Mouse (Mus musculus) midbrain, embryonic 16.5 days (tissue): ENCODE data around the gene Rbm45. TPM values are rescaled to one million over a fixed set of nuclear protein-coding genes. Genes with fewer than 3 reads are reported as not detected.

Experiments
- ATAC-seq: fragments of 200-750 bp; cut with Nextera tagmentation; 2 replicates; pipeline ENCODE4 v1.8.0; 2017; ENCODE audit warnings: moderate TSS enrichment
- H3K27ac ChIP-seq: fragments of 300-500 bp; sonication (generic); 2 replicates; pipeline ENCODE4 v1.5.1; 2014; ENCODE audit warnings: mild to moderate bottlenecking, low read length, mixed read lengths
- H3K27me3 ChIP-seq: fragments of 300-500 bp; sonication (generic); 2 replicates; pipeline ENCODE4 v1.6.1; 2014; ENCODE audit warnings: low read depth, low read length, mixed read lengths; ENCODE audit not compliant: control insufficient read depth, insufficient read depth
- H3K36me3 ChIP-seq: fragments of 300-500 bp; sonication (generic); 2 replicates; pipeline ENCODE4 v1.6.1; 2014; ENCODE audit warnings: mild to moderate bottlenecking, low read length, moderate library complexity, mixed read lengths; ENCODE audit not compliant: control insufficient read depth, insufficient read depth
- H3K4me1 ChIP-seq: fragments of 300-500 bp; sonication (generic); 2 replicates; pipeline ENCODE4 v1.6.1; 2014; ENCODE audit warnings: mild to moderate bottlenecking, low read length, mixed read lengths; ENCODE audit not compliant: control insufficient read depth, insufficient read depth
- H3K4me2 ChIP-seq: fragments of 300-500 bp; sonication (generic); 2 replicates; pipeline ENCODE4 v1.6.1; 2014; ENCODE audit warnings: mild to moderate bottlenecking, low read length, mixed read lengths
- H3K4me3 ChIP-seq: fragments of 300-500 bp; sonication (generic); 2 replicates; pipeline ENCODE4 v1.5.1; 2014; ENCODE audit warnings: low read depth, mild to moderate bottlenecking, low read length, moderate library complexity, mixed read lengths
- H3K9ac ChIP-seq: fragments of 300-500 bp; sonication (generic); 2 replicates; pipeline ENCODE4 v1.6.1; 2014; ENCODE audit warnings: low read depth, low read length, mixed read lengths
- H3K9me3 ChIP-seq: fragments of 300-500 bp; sonication (generic); replicated peaks from 2 replicates; pipeline ENCODE4 v1.6.1; 2014; ENCODE audit warnings: mild to moderate bottlenecking, low read length, mixed read lengths; ENCODE audit not compliant: control insufficient read depth, poor library complexity, severe bottlenecking
- WGBS: fragments of 180-500 bp; shearing (Covaris S2); extraction: QIAGEN DNeasy Blood & Tissue Kit; methylation state at CpG from one replicate; pipeline ENCODE4 v1.1.7; 2014; 5-methylcytosine and 5-hydroxymethylcytosine counted together
- polyA plus RNA-seq: library from polyadenylated mRNA; unstranded; fragments of >200 nt; fragmentation: Nextera tagmentation; extraction: Ambion mirVana; gene quantifications from 2 replicates; pipeline ENCODE4 v1.2.1, GENCODE M21; 2015

Rbm45 gene
- polyA plus RNA-seq, 1 experiment from 2014 or later: 17.4 TPM

GRCm38 (mm10) chr2:76409526-76409925, 39.7 kb downstream of the Rbm45 start:
- H3K27me3 ChIP-seq: no peaks in the 10 kb centered on the region
- peaks cover 10% of the 10 kb centered on the region for H3K4me1 ChIP-seq
- ATAC-seq: no peak
- H3K27ac ChIP-seq: no peak overlapping the region
- H3K4me3 ChIP-seq: no peak overlapping the region
- H3K4me2 ChIP-seq: no peak overlapping the region
- H3K9me3 ChIP-seq: no peaks in the 10 kb centered on the region
- H3K9ac ChIP-seq: no peak overlapping the region
- H3K36me3 ChIP-seq: no peaks in the 10 kb centered on the region
- 84% methylated on average over 1 of the region's 1 CpGs for whole genome bisulfite sequencing

GRCm38 (mm10) chr2:76409986-76410385, 40.2 kb downstream of the Rbm45 start:
- no peak for ATAC-seq
- Histone ChIP-seq H3K27ac (no peak overlapping the region), H3K9me3 (no peaks in the 10 kb centered on the region), H3K4me2 (no peak overlapping the region), H3K27me3 (no peaks in the 10 kb centered on the region), H3K4me3 (no peak overlapping the region), H3K9ac (no peak overlapping the region), H3K4me1 (peaks cover 10% of the 10 kb centered on the region), H3K36me3 (no peaks in the 10 kb centered on the region)
- WGBS: 90% methylated on average over 2 of the region's 2 CpGs

GRCm38 (mm10) chr2:76412924-76413323, 43.1 kb downstream of the Rbm45 start:
- H3K4me1 ChIP-seq: peaks cover 1% of the 10 kb centered on the region
- H3K36me3 ChIP-seq: no peaks in the 10 kb centered on the region
- no peak overlapping the region for H3K27ac ChIP-seq
- 68% methylated on average over 2 of the region's 2 CpGs for WGBS
- no peaks in the 10 kb centered on the region for H3K9me3 ChIP-seq
- no peak for ATAC-seq
- no peaks in the 10 kb centered on the region for H3K27me3 ChIP-seq
- H3K4me3 ChIP-seq: no peak overlapping the region
- H3K9ac ChIP-seq: no peak overlapping the region
- H3K4me2 ChIP-seq: no peak overlapping the region

GRCm38 (mm10) chr2:76417446-76418141, 47.8 kb downstream of the Rbm45 start:
- Histone ChIP-seq H3K9me3 (no peaks in the 10 kb centered on the region), H3K27me3 (no peaks in the 10 kb centered on the region), H3K4me2 (no peak overlapping the region), H3K27ac (no peak overlapping the region), H3K4me3 (no peak overlapping the region), H3K9ac (no peak overlapping the region), H3K36me3 (no peaks in the 10 kb centered on the region), H3K4me1 (no peaks in the 10 kb centered on the region)
- WGBS: 93% methylated on average over 14 of the region's 14 CpGs
- ATAC-seq: no peak

GRCm38 (mm10) chr2:76418142-76418518, 48.3 kb downstream of the Rbm45 start:
- no peaks in the 10 kb centered on the region for H3K27me3 ChIP-seq
- no peaks in the 10 kb centered on the region for H3K36me3 ChIP-seq
- no peaks in the 10 kb centered on the region for H3K4me1 ChIP-seq
- H3K9me3 ChIP-seq: no peaks in the 10 kb centered on the region
- H3K4me3 ChIP-seq: no peak overlapping the region
- H3K4me2 ChIP-seq: no peak overlapping the region
- ATAC-seq: no peak
- WGBS: 96% methylated on average over 3 of the region's 3 CpGs
- H3K27ac ChIP-seq: no peak overlapping the region
- no peak overlapping the region for H3K9ac ChIP-seq

GRCm38 (mm10) chr2:76421411-76421924, 51.7 kb downstream of the Rbm45 start:
- Histone ChIP-seq H3K4me3 (no peak overlapping the region), H3K36me3 (no peaks in the 10 kb centered on the region), H3K9ac (no peak overlapping the region), H3K27me3 (no peaks in the 10 kb centered on the region), H3K9me3 (no peaks in the 10 kb centered on the region), H3K27ac (no peak overlapping the region), H3K4me1 (no peaks in the 10 kb centered on the region), H3K4me2 (no peak overlapping the region)
- 88% methylated on average over 6 of the region's 6 CpGs for WGBS
- ATAC-seq: no peak

GRCm38 (mm10) chr2:76426816-76427215, 57.0 kb downstream of the Rbm45 start:
- 76% methylated on average over 3 of the region's 3 CpGs for WGBS
- H3K27me3 ChIP-seq: no peaks in the 10 kb centered on the region
- no peak overlapping the region for H3K4me2 ChIP-seq
- no peaks in the 10 kb centered on the region for H3K36me3 ChIP-seq
- no peak overlapping the region for H3K27ac ChIP-seq
- H3K4me1 ChIP-seq: peaks cover 3% of the 10 kb centered on the region; the same call in 1 of the 2 replicates
- no peak overlapping the region for H3K9ac ChIP-seq
- H3K4me3 ChIP-seq: no peak overlapping the region
- no peaks in the 10 kb centered on the region for H3K9me3 ChIP-seq
- ATAC-seq: no peak

- H3K36me3 ChIP-seq: no peaks in the 10 kb centered on the region
- H3K9me3 ChIP-seq: no peaks in the 10 kb centered on the region
- no peak overlapping the region for H3K27ac ChIP-seq
- no peak overlapping the region for H3K4me2 ChIP-seq
- no peak overlapping the region for H3K9ac ChIP-seq
- H3K4me3 ChIP-seq: no peak overlapping the region
- peaks cover 3% of the 10 kb centered on the region; the same call in 1 of the 2 replicates for H3K4me1 ChIP-seq
- no peak for ATAC-seq
- WGBS: 57% methylated on average over 3 of the region's 3 CpGs
- H3K27me3 ChIP-seq: no peaks in the 10 kb centered on the region
Observed at GRCm38 (mm10) chr2:76429318-76429717, 59.5 kb downstream of the Rbm45 start.

- whole genome bisulfite sequencing: 69% methylated on average over 5 of the region's 5 CpGs
- no peaks in the 10 kb centered on the region for H3K27me3 ChIP-seq
- H3K9me3 ChIP-seq: no peaks in the 10 kb centered on the region
- peaks cover 3% of the 10 kb centered on the region; the same call in 1 of the 2 replicates for H3K4me1 ChIP-seq
- no peak overlapping the region for H3K27ac ChIP-seq
- no peak overlapping the region for H3K4me3 ChIP-seq
- no peaks in the 10 kb centered on the region for H3K36me3 ChIP-seq
- H3K4me2 ChIP-seq: no peak overlapping the region
- no peak for ATAC-seq
- H3K9ac ChIP-seq: no peak overlapping the region
Observed at GRCm38 (mm10) chr2:76429855-76430254, 60.1 kb downstream of the Rbm45 start.
